ENCODE assay signal across 16 mouse cellular contexts in genomic region chr14:47939781-47940590, GRCm38 (mm10).
DNase-seq lines count a peak whose midpoint lies in the region; ATAC-seq and TF ChIP-seq lines count a peak whose summit lies in the region.
"Had no signal": no experiment of that assay in that cellular context is flagged by ENCODE, and none has a peak within 500 bp of the region (broad histone marks: within the 10 kb centered on the region; RNA-seq: fewer than 3 reads in every experiment).

No protein-coding gene starts in this region.

- no peak for TF ChIP-seq CTCF in lung, embryonic 14.5 days (IDR thresholded peaks at IDR 0.05; ENCODE audit: low read depth)

- H3K9me3 ChIP-seq in lung, embryonic 14.5 days (ENCODE audit: low read depth, low read length) = no peaks in the 10 kb centered on the region
- H3K9me3 ChIP-seq in neural tube, embryonic 11.5 days (ENCODE audit: control insufficient read depth, low read length) = no peaks in the 10 kb centered on the region
- H3K9me3 ChIP-seq: embryonic facial prominence, embryonic 12.5 days; forebrain, embryonic 15.5 days had no signal

- WGBS in lung, embryonic 14.5 days = 31% methylated on average over 7 of the region's 7 CpGs
- WGBS in neural tube, embryonic 11.5 days = 33% methylated on average over 7 of the region's 7 CpGs

- H3K9ac ChIP-seq in lung, embryonic 14.5 days = no peak overlapping the region
- no peak overlapping the region for H3K9ac ChIP-seq in neural tube, embryonic 11.5 days (ENCODE audit: low read length)
- H3K9ac ChIP-seq: embryonic facial prominence, embryonic 12.5 days; forebrain, embryonic 15.5 days; liver, embryonic 14.5 days had no signal

- no peaks in the 10 kb centered on the region for H3K36me3 ChIP-seq in lung, embryonic 14.5 days (ENCODE audit: insufficient read depth)
- H3K36me3 ChIP-seq in neural tube, embryonic 11.5 days (ENCODE audit: control insufficient read depth, insufficient read depth, low read length) = no peaks in the 10 kb centered on the region
- H3K36me3 ChIP-seq: embryonic facial prominence, embryonic 12.5 days; forebrain, embryonic 15.5 days had no signal

- no peak overlapping the region for H3K4me2 ChIP-seq in lung, embryonic 14.5 days
- H3K4me2 ChIP-seq in neural tube, embryonic 11.5 days (ENCODE audit: low read depth) = no peak overlapping the region
- H3K4me2 ChIP-seq: embryonic facial prominence, embryonic 12.5 days; forebrain, embryonic 15.5 days had no signal

- H3K27me3 ChIP-seq in lung, embryonic 14.5 days (ENCODE audit: insufficient read depth, low read length) = no peaks in the 10 kb centered on the region
- H3K27me3 ChIP-seq in neural tube, embryonic 11.5 days (ENCODE audit: control insufficient read depth, insufficient read depth, low read length) = no peaks in the 10 kb centered on the region
- H3K27me3 ChIP-seq: embryonic facial prominence, embryonic 12.5 days; forebrain, embryonic 15.5 days had no signal

- peak; percentile 81 for DNase-seq in lung, embryonic 14.5 days
- DNase-seq in lung, postnatal 36 days = no peak
- peak; percentile 15 for DNase-seq in neural tube, embryonic 11.5 days (ENCODE audit: low spot score)
- no peak for DNase-seq in neural tube, embryonic 10.5 days (ENCODE audit: extremely low spot score, low spot score)
- DNase-seq in lung, postnatal 10 days = peak; percentile 38
- DNase-seq in urinary bladder, adult 18-20 months (ENCODE audit: low spot score in 2 of 2) = no peak
- no peak for DNase-seq in ovary, postnatal 10 days (ENCODE audit: low spot score)
- DNase-seq: adrenal gland, adult 2 months; cerebellum, adult 9-11 months; gastrocnemius, postnatal 36 days; kidney, adult 11 months; right cerebral cortex, postnatal 4 days had no signal

- no peaks in the 10 kb centered on the region for H3K4me1 ChIP-seq in lung, embryonic 14.5 days (ENCODE audit: insufficient read depth)
- H3K4me1 ChIP-seq in neural tube, embryonic 11.5 days (ENCODE audit: control insufficient read depth, insufficient read depth, low read length) = no peaks in the 10 kb centered on the region
- H3K4me1 ChIP-seq: embryonic facial prominence, embryonic 12.5 days; forebrain, embryonic 15.5 days had no signal

- peak; percentile 94 for ATAC-seq in lung, embryonic 14.5 days (ENCODE audit: insufficient read depth)
- ATAC-seq in neural tube, embryonic 11.5 days (ENCODE audit: insufficient read depth, low FRiP score, low TSS enrichment) = no peak
- ATAC-seq: forebrain, embryonic 15.5 days had no signal

- peak overlapping the region; percentile 60; the same call in 1 of the 2 replicates for H3K27ac ChIP-seq in lung, embryonic 14.5 days (ENCODE audit: low read depth)
- no peak overlapping the region for H3K27ac ChIP-seq in neural tube, embryonic 11.5 days (ENCODE audit: low read depth, low read length)
- H3K27ac ChIP-seq: embryonic facial prominence, embryonic 12.5 days; forebrain, embryonic 15.5 days; liver, embryonic 14.5 days had no signal

- H3K4me3 ChIP-seq in lung, embryonic 14.5 days (ENCODE audit: low read depth, low read length) = no peak overlapping the region
- H3K4me3 ChIP-seq in neural tube, embryonic 11.5 days (ENCODE audit: low read depth, low read length) = no peak overlapping the region
- H3K4me3 ChIP-seq: embryonic facial prominence, embryonic 12.5 days; erythroblast, embryonic 14.5 days; forebrain, embryonic 15.5 days had no signal

Comparison
In these comparisons a context has a peak if more than half of its experiments do, and no peak if none do; other contexts are left out.
1. DNase-seq: peak in lung, embryonic 14.5 days (single experiment), neural tube, embryonic 11.5 days (single experiment) and lung, postnatal 10 days (single experiment); none in lung, postnatal 36 days (single experiment), neural tube, embryonic 10.5 days (single experiment), urinary bladder, adult 18-20 months (0 of 2) and ovary, postnatal 10 days (single experiment).